Mouse (Mus musculus): ENCODE data around the gene Cckar.
"Not testable (repeated sequence)": the region's sequence is repeated elsewhere in the genome, so short reads cannot be mapped to it uniquely, and the experiment has no call there.

Gene Cckar

DNA sequence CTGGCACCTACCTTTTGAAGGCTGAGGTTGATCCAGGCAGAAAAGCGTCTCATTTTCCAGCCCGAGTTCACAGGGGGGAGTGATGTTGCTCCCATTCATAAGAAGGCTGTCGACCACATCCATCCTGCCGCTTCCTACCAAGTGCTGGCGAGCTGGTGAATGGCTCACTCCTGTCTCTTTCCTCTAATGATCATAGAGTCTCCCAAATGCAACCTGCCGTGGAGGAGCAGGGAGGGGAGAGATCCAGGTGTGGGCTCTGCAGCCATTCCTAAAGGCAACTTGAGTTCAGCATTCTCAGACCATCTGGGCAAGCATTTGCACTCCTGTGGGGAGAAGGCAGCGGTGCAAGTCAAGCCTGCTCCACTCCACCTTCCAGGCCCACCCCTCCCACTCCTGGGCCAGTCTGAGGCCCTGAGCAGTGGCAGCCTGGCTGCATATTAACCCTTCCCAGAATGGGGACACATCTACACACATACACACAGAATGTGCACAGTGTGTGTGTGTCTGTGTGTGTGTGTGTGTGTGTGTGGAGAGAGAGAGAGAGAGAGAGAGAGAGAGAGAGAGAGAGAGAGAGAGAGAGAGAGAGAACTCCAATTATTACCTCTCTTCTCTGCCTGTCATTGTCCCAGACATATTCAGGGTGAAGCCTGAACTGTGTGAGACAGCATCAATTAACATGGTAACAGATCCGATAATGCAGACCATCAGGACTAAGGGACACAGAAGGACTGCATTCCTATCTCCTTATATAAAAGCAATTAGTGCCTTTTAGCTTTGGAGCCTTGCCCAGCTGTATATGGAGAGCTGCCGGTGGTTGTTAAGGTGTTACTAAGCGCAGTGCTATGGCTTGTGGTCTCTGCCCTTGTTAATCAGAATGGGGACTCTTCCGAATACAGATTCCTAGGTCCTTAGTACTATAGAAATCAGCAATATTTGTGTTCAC is at the start of gene Cckar:
TSS of gene Cckar (minus strand) at position 471 of the 943 bp plus-strand sequence.
- DNase-seq = peak; percentile 65

DNA sequence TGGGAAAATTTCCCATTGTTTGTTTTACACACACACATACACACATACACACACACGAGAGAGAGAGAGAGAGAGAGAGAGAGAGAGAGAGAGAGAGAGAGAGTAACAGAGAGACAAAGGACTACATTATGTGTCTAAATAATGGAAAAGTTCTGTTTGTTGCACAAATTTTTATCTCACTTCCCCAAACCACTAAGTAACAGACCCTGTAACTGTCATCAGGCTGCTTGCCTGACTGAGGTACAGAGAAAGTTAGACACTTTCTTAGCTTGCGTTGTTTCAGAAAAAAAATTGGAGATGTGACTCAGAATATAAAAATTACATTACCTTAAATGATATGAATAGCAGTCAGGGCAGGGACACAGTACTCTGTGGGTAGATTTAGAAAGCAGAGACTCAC is 36.6 kb upstream of the Cckar start:
- DNase-seq = no peak

DNA sequence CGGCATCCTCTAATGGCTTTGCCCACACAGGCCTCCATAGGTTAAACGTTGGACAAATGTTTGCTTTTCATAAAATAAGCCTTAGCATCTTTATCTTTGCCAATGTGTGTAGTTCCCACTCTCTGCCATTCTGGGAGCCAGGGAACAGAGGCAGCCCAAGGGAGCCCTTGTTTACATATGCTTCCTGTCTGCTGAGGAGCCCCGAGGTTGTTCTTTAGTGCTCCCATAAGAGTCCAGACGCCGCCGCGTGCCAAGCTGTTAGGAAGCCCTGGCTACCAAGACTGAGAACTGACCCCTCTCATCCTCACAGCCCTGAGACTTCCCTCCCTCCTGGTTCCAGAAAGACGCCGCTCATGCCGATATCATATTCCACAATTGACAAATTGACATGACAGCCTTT is 25.4 kb upstream of the Cckar start:
- DNase-seq = no peak

DNA sequence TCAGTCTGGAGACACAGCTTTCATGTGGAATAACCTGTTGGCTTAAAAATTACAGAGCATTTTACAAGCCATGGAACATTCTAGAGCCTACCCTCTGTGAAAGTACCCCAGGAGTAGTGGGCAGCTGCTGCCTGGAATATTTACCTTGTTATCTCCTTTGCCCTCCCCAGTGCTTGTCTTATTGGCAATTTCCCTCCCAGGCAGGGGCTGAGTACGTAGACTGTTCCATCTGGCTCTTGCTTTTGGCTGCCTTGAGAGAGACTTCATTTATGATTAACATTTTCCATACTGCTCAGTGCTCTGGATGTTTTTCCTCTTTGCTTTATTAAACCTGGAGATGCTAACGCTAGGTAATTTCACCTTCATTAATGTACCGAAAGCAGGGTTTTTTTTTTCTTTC is 20.1 kb upstream of the Cckar start:
- DNase-seq = peak; percentile 41

DNA sequence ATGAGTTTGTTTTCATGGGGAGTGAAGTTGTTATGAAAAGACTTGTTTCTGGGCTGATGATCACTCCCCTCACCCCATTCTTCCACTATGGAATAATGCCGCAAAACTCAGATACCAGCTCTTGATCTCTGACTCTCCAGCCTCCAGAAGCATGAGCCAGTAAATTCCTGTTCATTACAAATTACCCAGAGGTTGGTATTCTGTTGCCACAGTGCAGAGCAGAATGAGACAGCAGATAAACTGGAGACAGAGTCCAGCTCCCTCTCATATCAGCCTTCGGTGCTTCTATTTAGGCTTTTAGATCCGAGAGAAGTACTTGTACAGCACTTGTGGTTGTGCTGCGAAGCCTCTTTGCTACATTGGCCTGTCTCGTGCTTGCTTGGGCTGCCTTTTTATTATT is 18.5 kb upstream of the Cckar start:
- peak; percentile 15 for DNase-seq

DNA sequence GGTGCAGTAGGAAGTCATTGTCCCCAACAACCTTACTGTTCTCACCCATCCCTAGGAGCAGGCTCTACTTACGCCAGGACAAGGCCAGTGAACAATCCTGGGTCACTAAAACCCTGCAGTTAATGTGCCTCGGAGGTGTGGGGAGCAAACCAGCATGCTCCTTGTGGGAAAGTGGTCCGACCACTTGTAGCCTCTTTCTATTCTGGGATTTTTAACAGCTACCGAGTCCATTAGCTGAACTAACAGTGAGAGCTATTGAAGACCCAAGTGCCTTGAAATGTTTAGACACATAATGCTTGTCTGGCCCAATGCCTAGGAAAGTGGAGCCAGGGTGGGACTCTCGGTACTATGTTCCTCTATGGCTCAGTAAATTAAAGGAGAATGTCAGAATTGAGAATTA is 9.0 kb upstream of the Cckar start:
- DNase-seq = no peak

DNA sequence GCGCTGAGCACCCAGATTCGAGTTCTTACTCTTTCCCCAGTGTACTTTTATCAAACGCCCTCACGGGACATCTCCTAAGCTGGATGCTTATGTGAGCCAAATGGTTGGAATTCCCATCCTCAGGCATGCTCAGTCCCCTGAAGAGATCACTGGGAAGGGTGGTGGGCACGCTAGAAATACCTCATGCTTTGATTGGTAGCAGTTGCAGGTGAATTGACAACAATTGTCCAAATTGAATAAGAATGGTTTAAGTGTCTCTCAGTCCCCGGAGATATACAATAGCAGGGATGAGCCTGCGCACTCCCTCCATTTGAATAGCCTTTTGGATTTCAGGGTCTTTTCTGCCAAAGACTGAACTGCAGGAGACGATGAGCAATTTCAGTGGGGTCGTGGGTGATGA is 3.8 kb upstream of the Cckar start:
- DNase-seq = no peak

DNA sequence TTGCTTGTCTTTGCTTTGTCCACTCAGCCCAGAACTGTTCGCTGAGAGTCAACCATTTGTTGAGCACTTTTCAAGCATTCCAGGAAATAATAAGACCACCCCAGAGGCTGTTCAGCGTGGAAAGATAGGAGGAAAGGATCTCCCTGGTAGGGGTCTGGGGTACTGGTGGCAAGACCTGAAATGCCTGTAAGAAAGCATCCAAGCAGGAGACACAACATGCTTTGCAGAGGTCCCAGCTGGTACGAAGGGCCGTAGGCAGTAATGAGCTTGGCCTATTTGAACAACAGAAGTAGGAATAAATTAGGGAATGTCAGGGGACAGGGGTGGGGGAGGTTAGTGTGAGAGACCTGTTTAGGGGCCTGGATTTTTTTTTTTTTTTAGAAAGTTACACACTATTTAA is 686 bp upstream of the Cckar start:
- DNase-seq = no peak

DNA sequence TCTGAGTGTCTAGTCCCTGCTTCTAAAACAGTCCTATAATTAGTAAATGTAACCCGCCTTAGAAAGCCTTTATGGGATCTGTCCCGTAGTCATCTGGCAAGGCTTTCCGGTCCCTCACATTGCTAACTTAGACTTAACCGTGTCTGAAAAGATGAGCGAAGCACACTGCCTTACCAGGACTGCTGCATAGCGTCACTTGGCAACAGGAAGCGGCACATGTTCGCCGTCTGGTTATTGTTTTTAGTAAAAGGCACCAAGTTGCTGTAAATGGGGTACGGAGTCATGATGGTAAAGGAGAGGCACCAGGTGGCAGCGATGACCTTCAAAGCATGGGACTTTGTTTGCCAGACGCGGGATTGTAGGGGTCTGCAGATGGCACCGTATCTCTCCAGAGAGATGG is 4.8 kb downstream of the Cckar start:
- no peak for DNase-seq

DNA sequence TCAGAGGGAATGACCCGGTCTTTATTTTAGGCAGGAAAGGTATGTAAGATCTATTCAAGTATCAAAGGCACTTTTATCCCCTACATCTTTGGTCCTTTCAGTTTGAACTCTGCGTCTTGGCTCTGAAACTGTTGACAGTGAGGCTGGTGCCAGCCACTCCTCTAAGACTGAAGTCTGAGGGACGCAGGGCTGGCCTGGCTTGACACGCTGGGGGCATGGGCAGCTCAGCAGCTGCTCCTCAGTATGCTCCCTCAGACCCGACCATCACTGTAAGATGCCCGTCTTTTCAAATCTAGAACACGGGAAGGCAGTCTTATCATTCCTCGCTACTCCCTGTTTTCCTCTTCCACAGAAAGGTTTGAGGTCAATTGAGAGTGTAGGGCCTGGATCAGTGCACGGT is 9.7 kb downstream of the Cckar start:
- DNase-seq = no peak

DNA sequence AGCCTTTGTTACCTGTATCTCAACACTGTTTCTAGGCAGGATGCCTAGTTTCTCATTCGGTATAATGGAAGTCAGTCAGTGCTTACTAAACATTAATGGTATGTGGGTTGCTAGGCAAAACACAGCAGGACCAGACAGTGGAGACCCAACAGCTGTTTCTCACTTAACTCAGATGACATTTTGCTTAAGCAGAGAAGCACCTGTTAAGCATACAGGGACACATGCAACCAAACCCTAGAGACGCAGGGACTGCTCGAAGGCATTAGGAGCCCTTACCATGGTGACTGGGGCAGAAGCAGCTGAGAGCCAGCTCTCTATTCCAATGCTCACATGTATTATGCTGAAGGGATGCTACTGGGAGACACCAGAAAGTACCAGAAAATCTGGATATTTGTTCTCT is 10.8 kb downstream of the Cckar start:
- DNase-seq = no peak

DNA sequence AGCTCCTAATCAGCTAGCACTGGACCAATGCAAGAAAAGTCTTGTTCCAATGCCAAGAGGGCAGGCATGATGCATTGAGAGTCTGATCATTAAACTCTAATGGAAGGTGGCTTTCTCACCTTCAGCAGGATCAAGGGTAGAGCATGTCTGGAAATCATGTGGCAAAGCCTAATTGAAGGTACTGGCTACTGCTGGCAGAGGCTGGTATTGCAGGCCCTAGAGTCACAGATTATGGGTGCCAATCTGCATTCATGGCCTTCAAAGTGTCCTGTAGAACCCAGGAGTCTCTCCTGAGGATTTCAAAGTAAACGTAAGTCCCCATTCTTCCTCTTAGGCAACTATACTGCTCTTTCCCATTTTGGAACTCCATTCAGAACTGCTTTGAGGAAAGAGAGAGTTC is 14.8 kb downstream of the Cckar start:
- DNase-seq = no peak

DNA sequence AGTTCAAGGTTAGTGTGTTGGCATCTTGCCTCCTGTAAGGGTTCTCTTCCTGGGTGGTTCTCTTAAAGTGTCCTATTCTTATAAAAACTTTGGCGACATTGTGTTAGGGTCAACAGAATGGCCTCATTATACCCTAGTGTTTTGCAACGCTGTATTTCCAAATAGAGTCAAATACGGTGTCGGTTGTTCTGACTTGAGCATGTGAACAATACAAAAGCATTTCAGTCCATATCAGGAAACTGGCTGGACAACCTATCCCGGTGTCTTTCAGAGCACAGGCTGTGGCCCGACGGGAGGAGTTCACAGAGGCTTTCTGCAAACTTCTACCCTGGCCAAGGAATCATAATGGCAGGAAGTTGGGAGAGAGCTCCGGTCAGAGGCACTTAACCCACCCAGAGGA is 15.4 kb downstream of the Cckar start:
- DNase-seq = no peak

DNA sequence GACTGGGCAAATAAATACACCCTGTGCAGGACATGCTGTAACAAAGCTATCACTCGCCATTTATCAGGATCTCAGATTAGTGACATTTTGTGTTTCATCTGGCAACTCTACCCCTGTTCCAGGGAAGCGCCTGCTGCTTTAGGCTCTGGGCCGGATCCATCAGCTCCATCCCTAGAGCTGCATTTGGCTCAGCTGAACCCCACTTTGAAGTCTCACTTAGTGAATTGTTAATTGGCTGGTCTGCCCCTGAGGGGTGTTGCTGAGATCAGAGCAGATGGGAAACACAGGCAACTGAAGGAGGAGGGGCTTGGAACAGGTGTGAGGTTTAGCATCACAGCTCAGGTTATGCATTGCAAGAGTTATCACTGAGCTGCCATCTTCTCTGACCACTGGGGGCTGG is 15.9 kb downstream of the Cckar start:
- DNase-seq = no peak

DNA sequence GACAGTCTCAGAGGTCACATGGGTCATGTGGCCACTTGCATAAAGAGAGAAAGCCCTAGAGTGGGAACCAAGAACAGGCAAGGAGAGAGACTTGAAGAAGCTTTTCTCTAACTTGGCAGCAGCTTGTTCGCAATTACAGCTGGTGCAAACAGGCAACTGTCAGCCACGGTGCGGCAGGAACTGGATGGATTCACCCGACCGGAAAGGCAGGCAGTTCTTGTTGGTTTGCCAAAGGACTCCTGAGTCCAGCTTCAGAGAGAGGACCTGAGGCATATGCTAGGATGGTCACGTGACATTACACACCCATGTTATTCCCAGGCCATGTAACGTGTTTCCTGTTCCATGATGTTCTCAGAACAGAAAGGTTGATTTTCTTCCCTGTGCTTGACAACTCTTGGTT is 19.2 kb downstream of the Cckar start:
- DNase-seq = peak; percentile 38

DNA sequence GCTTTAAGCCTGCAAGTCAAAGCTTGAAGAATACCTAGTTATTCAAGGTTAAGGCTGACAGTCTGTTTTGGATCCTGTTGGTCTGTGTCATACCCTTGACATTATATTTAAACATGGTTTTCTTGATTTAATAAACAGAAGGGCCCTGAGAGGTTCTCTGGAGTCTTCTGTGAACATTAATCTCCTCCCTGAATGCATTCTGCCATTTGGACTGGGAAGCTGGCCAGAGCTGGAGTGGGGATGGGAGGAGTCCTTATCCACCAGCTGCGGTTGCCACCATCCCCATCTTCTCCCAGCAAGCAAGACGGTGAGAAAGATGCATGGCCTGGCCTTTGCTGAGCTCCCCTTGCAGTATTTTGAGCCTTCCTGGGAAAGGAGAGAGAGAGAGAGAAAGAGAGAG is 21.1 kb downstream of the Cckar start:
- no peak for DNase-seq

DNA sequence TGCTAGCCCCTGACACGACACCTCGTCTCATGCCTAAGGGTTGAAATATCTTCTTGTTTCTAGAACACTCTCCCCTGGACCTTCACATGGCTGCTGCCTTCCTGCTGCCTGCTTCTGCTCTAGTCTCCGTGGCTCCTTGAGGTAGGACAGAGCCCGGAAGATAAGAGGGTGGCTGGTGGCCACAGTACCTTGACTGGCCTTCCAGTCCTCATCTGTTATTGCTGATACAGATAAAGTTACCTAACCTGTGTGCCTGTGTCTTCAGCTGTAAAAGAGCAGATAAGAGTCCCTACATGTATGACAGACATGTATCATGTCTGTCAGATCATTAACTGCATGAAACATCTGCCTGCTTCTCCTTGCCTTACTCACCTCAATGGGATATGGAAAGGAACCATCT is 21.9 kb downstream of the Cckar start:
- no peak for DNase-seq

DNA sequence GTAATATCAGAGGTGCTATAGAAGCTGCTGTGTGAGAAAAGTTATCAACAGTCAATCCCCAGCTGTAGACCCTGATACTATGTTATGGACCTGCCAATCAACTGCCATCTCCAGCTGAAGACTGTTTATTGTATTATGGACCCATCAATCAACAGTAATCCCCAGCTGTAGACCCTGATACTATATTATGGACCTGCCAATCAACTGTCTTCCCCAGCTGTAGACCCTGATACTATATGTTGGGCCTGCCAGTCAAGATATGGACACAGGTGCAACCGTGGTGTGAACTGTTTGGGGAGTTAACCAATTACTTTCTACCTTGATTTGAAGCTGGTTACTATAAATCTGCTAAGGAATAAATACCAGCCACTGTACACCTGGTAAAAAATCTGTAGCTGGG is 23.1 kb downstream of the Cckar start:
- DNase-seq = no peak

DNA sequence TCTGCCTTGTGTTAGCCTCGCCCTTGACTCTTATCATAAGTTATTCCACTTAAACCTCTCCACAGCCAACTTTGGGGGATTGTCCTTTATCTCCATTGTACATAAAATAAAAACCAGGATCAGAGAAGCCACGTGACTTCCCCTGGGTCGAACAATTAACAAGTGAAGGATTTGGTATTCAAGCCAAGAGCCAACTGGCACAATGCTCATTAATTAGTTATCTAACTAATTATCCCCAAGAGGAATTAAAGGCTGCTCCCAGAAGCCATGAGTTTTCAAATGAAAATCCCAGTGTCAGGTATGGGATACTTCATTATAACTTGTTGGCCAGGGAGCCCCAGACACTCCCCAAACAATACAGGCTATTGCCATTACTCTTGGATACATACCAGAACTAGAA is 23.6 kb downstream of the Cckar start:
- DNase-seq = no peak

DNA sequence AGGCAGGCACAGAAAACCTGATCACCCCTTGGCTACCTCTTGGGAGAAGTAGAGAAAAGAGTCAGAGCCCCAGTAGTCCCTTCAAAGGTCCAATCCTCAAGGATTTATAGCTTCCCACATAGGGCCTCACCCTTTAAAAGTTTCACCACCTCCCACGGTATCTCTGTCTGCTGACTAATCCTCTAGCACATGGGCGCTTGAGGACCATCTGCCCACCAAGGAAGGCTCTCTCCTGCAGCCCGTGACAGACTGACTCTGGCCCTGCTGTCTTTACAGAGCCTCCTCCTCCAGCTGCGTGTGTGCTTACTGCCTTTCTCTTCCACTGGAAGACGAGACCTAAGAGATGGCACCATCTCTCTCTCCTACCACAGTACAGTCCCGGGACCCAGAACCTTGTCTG is 27.9 kb downstream of the Cckar start:
- no peak for DNase-seq

DNA sequence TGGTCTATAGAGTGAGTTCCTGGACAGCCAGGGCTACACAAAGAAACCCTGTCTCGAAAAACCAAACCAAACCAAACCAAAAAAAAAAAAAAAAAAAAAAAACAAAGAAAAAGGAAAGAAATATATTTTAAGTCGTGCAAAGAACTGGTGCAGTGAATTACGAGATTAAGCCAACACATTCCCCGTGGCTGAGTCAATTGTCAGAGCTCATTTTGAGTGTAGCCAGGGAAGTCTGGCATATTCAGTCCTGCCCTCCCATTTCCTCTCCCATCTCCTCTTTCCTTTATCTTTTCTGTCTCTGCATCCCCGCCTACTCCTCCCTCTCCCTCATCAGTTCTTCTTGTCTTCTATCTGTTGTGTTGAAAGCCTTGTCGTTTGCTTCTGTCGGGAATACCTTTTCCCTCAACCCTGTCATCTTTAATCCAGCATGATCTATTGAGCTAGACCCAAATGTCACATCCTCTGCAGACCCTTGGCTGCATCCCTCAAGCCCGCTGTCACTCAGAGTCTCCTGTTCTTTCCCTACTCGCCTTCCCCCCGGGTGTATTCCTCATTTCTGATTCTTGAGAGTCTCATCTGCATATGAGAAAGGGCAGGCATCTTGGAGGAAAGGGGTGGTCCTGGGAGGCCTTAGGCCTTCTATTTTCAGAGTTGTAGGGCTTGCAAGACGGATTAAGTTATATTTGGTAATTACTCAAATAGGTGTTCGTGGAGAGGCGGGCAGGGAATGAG is 29.3 kb downstream of the Cckar start:
- DNase-seq = no peak

DNA sequence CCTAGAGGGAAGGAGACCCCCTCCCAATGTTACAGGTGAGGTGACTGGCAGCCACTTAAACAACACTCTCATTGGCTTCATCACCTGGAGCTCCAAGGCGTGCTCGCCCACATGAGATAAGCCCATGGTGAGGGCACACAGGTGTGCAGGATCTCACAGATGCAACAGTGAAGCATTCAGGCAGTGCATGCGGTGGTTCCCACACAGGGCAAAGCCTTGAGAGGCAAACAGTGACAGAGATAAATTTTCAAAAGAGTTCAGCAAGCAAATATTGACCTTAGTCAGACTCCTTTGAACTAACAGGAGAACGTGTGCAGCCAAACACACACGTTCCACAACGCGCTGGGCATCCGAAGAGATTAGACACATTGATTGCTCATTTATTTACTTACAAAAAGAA is 30.8 kb downstream of the Cckar start:
- no peak for DNase-seq

DNA sequence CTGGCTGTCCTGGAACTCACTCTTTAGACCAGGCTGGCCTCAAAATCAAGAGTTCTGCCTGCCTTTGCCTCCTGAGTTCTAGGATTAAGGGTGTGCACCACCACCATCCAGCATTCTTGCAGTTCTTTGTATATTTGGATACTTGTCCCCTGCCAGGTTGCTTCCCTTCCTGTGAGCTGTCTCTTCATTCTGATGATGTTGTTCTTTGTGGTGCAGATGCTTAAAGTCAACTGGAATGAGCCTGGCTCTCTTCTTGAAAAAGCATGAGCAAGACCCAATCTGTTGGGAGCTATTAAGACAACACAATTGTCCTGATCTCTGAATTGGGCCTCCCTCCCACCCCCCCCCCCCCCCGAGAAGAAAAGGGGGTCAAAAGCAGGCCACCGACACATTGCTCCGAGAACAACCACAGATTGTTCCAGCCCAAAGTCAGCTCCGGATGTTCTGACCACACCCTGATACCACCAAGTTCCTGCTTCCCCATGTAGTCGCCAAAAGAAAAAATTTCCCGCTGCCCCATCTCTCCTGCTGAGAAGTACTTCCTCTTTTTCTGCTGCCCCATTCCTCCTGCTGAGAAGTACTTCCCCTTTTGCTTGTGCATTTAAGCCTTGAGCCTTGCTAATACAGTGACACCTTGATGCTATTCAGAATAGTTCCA is 33.9 kb downstream of the Cckar start:
- not testable (repeated sequence) for DNase-seq

DNA sequence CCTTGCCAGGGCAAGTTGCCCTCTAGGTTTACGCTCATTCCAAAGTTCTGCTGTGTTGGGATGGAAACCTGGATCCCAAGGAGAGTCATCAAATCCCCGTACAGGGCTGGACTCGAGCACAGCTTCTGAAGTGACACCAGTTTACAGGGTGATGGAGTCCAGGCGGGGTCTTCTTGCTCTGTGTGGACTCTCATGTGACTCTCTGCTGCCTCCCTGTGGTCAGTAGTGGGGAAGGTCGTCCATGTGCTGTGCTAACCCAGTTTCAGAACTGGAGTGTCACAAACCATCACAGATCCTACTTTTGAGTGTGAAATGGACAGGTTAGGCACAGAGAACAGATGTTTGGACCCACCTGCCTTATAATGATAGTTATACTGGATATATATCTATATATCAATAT is 35.2 kb downstream of the Cckar start:
- DNase-seq = peak; percentile 62

Data from kidney, adult 11 months (tissue).